Mouse (Mus musculus) myocyte (in vitro differentiated cells): ENCODE results near the gene Cfb.
"Not testable (repeated sequence)": the region's sequence is repeated elsewhere in the genome, so short reads cannot be mapped to it uniquely, and the experiment has no call there.

ENCODE experiments used
- E2F4 ChIP-seq: IDR thresholded peaks from one replicate; pipeline ENCODE4 v1.6.1; 2011; ENCODE audit warnings: mild to moderate bottlenecking, control low read depth, moderate library complexity; ENCODE audit not compliant: insufficient read depth
- MAX ChIP-seq: IDR thresholded peaks from one replicate; pipeline ENCODE4 v1.6.1; 2011; ENCODE audit warnings: low read depth, mild to moderate bottlenecking, control low read depth
- POLR2A ChIP-seq: IDR thresholded peaks from one replicate; pipeline ENCODE4 v1.6.1; 2011; ENCODE audit warnings: low read depth, mild to moderate bottlenecking, control low read depth, moderate library complexity; ENCODE audit not compliant: insufficient read length
- TCF12 ChIP-seq: IDR thresholded peaks from one replicate; pipeline ENCODE4 v1.6.1; 2011; ENCODE audit warnings: mild to moderate bottlenecking, control low read depth; ENCODE audit not compliant: poor library complexity, insufficient read depth, severe bottlenecking
- USF1 ChIP-seq: IDR thresholded peaks from one replicate; pipeline ENCODE4 v1.6.1; 2011; ENCODE audit warnings: low read depth, mild to moderate bottlenecking, control low read depth, moderate library complexity

DNA sequence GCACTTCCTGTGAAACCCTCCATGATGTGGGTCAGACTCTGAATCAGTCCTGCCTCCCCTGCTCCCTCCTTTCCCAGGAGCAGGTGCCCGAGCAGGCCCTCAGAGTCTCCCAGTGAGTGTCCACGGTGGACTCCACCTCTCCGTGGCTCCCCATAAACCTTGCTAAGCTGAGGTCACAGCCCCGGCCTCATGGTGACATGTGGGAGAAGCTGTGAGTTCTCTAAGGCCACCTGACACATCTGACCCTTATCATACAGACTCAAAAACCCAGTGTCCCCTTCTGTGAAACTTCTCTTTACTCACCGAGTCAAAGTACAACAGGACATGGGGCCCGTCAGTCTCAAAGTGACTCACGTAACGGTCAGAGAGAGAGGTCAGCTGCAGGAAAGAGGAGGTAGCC is 51.5 kb downstream of the Cfb start:
- TF ChIP-seq USF1, POLR2A, E2F4, TCF12, MAX: not testable (repeated sequence)
